Mouse (Mus musculus) liver, postnatal 0 days (tissue): ENCODE data around the gene 4933406M09Rik.

Experiments used
- CTCF ChIP-seq: sonication (generic); IDR thresholded peaks from 2 replicates; pipeline ENCODE4 v1.5.1; 2016; ENCODE audit warnings: antibody characterized with exemption, low read depth
- EP300 ChIP-seq: IDR thresholded peaks from 2 replicates; pipeline ENCODE4 v1.6.1; 2016; ENCODE audit warnings: antibody characterized with exemption, low read depth, mild to moderate bottlenecking

GRCm38 (mm10) chr1:134398210-134398609 is 12.5 kb downstream of the 4933406M09Rik start:
- TF ChIP-seq CTCF (no peak), EP300 (no peak)
